Mouse (Mus musculus): ENCODE measurements at regions not wholly inside any gene's neighbourhood (a gene's known extent, or its start where the extent isn't known, plus 50 kb on each side); places are given as distances from the start of the nearest gene placed in this dataset.

- no peak for TF ChIP-seq ZC3H11A (IDR thresholded peaks at IDR 0.05; ENCODE audit: borderline replicate concordance, low read depth, low read length)
- no peak for TF ChIP-seq HCFC1 (IDR thresholded peaks at IDR 0.05; ENCODE audit: borderline replicate concordance, insufficient read depth, low read length)
- TF ChIP-seq MAFK (IDR thresholded peaks at IDR 0.05; ENCODE audit: insufficient read depth, low read depth, low read length) = no peak
- no peak for TF ChIP-seq CHD2 (IDR thresholded peaks at IDR 0.05; ENCODE audit: low read depth, low read length)
- TF ChIP-seq ZNF384 (IDR thresholded peaks at IDR 0.05; ENCODE audit: low read depth, low read length) = no peak
These were observed 64.4 kb upstream of the Ube2e3 start for GRCm38 (mm10) chr2:78803543-78803942.
